Mouse (Mus musculus): ENCODE measurements around the gene Mall.
A peak's percentile ranks its signal among the peaks of the same experiment; 100 is the strongest.

Mall gene

GRCm38 (mm10) chr2:127728661-127729450, 876 bp downstream of the Mall start:
- DNase-seq = peak; percentile 40

- DNase-seq = no peak
Observed at GRCm38 (mm10) chr2:127728146-127728545, 1.6 kb downstream of the Mall start.

- no peak for DNase-seq
Observed at GRCm38 (mm10) chr2:127723193-127723592, 6.5 kb downstream of the Mall start.

GRCm38 (mm10) chr2:127722176-127722892, 7.4 kb downstream of the Mall start:
- DNase-seq = peak; percentile 97

- peak; percentile 21 for DNase-seq
Observed at GRCm38 (mm10) chr2:127718839-127719468, 10.8 kb downstream of the Mall start.

- DNase-seq = no peak
Observed at GRCm38 (mm10) chr2:127714726-127715125, 15.0 kb downstream of the Mall start.

- no peak for DNase-seq
Observed at GRCm38 (mm10) chr2:127708792-127709191, 20.9 kb downstream of the Mall start.

- no peak for DNase-seq
Observed at GRCm38 (mm10) chr2:127708060-127708459, 21.7 kb downstream of the Mall start.

- no peak for DNase-seq
Observed at GRCm38 (mm10) chr2:127705267-127705666, 24.5 kb downstream of the Mall start.

GRCm38 (mm10) chr2:127689239-127689638, 40.5 kb downstream of the Mall start:
- DNase-seq = no peak

- peak; percentile 80 for DNase-seq
Observed at GRCm38 (mm10) chr2:127683687-127684331, 45.9 kb downstream of the Mall start.

- peak; percentile 58 for DNase-seq
Observed at GRCm38 (mm10) chr2:127667843-127668506, 61.8 kb downstream of the Mall start.

- DNase-seq = no peak
Observed at GRCm38 (mm10) chr2:127667015-127667414, 62.7 kb downstream of the Mall start.

- DNase-seq = no peak
Observed at GRCm38 (mm10) chr2:127662708-127663107, 67.0 kb downstream of the Mall start.

- peak; percentile 78 for DNase-seq
Observed at GRCm38 (mm10) chr2:127656086-127656720, 73.5 kb downstream of the Mall start, which contains the start of gene Mal. Gene Mal (minus strand): TSS chr2:127656695.

- peak; percentile 17 for DNase-seq
Observed at GRCm38 (mm10) chr2:127655419-127655818, 74.3 kb downstream of the Mall start.

GRCm38 (mm10) chr2:127654786-127655185, 74.9 kb downstream of the Mall start:
- no peak for DNase-seq

Data from lung, postnatal 36 days (tissue).